ENCODE assay signal across 11 mouse cellular contexts in genomic region chr5:142944979-142945682, GRCm38 (mm10). TPM values are rescaled to one million over a fixed set of nuclear protein-coding genes. Genes with fewer than 3 reads are reported as not detected.
DNase-seq lines count a peak whose midpoint lies in the region; ATAC-seq lines count a peak whose summit lies in the region.
"Had no signal": no experiment of that assay in that cellular context is flagged by ENCODE, and none has a peak within 500 bp of the region (broad histone marks: within the 10 kb centered on the region; RNA-seq: fewer than 3 reads in every experiment).

No protein-coding gene starts in this region.

- 0 out of 2 replicates have a peak, but pooled peaks cover 4% of the 10 kb centered on the region for H3K9me3 ChIP-seq in limb, embryonic 13.5 days

- H3K36me3 ChIP-seq in limb, embryonic 13.5 days, result no peaks in the 10 kb centered on the region

- 49% methylated on average over 8 of the region's 8 CpGs for WGBS in limb, embryonic 13.5 days

- H3K27me3 ChIP-seq in limb, embryonic 13.5 days, result no peaks in the 10 kb centered on the region

- H3K27ac ChIP-seq in limb, embryonic 13.5 days, result peak overlapping the region; percentile 22; the same call in 1 of the 2 replicates

- intact Hi-C loops in gastrocnemius, postnatal 14 days (cut with DNase I; ENCODE audit: low total_unique reads), result no loop called here
- intact Hi-C loops in heart, postnatal 25 days (cut with DNase I), result loop anchor here (1.0 kb wide), 1 partner anchor 17 kb away; no protein-coding TSS in a partner anchor

- peak; percentile 47 for DNase-seq in gastrocnemius, postnatal 14 days
- DNase-seq in gastrocnemius, adult 18-20 months (ENCODE audit: low spot score), result no peak
- peak; percentile 42 for DNase-seq in embryo, embryonic 11 days
- DNase-seq in heart, postnatal 25 days (ENCODE audit: low spot score), result peak; percentile 58
- no peak for DNase-seq in retina, embryonic 14.5 days (ENCODE audit: low spot score)
- no peak for DNase-seq in ovary, postnatal 10 days (ENCODE audit: low spot score)
- no peak for DNase-seq in cerebellum, adult 18-20 months
- DNase-seq: adrenal gland, postnatal 10 days had no signal

- no peak overlapping the region for H3K4me3 ChIP-seq in limb, embryonic 13.5 days
- H3K4me3 ChIP-seq: erythroblast, embryonic 14.5 days; myocyte had no signal

- H3K4me2 ChIP-seq in limb, embryonic 13.5 days (replicated peaks), result no peak overlapping the region

- no peak overlapping the region for H3K9ac ChIP-seq in limb, embryonic 13.5 days

- ATAC-seq in limb, embryonic 13.5 days (ENCODE audit: low FRiP score, low read depth), result no peak

- H3K4me1 ChIP-seq in limb, embryonic 13.5 days, result no peaks in the 10 kb centered on the region

RNA-seq across cellular contexts. Expression of gene Fscn1, which starts 15.0 kb away (rescaled TPM):
- 10 to 100 TPM; 52.2 to 72.9 TPM for total RNA-seq in gastrocnemius, postnatal 14 days (2021)
- total RNA-seq in gastrocnemius, adult 18-20 months (2021), result 1 to 10 TPM; 3.7 to 8.5 TPM
- total RNA-seq in heart, postnatal 25 days (2021), result 10 to 100 TPM; 36.6 to 42.8 TPM
- polyA plus RNA-seq in limb, embryonic 13.5 days (2015; fragmentation: Nextera tagmentation; extraction: Ambion mirVana), result 421 and 428 TPM in 2 replicates

RNA-seq across cellular contexts. Expression of gene Actb, which starts 38.6 kb away (rescaled TPM):
- 1,000 to 10,000 TPM in 1 of 2 experiments, 100 to 1,000 TPM in 1; 856 to 1,248 TPM for total RNA-seq in gastrocnemius, postnatal 14 days (2021)
- 100 to 1,000 TPM; 452 to 583 TPM for total RNA-seq in gastrocnemius, adult 18-20 months (2021)
- total RNA-seq in heart, postnatal 25 days (2021), result 100 to 1,000 TPM; 898 to 947 TPM
- polyA plus RNA-seq in limb, embryonic 13.5 days (2015; fragmentation: Nextera tagmentation; extraction: Ambion mirVana), result 15,880 and 15,896 TPM in 2 replicates

RNA-seq across cellular contexts. Expression of gene Fbxl18, which starts 49.9 kb away (rescaled TPM):
- total RNA-seq in gastrocnemius, postnatal 14 days (2021), result 1 to 10 TPM; 5.8 to 7.1 TPM
- 1 to 10 TPM; 4.9 to 5.9 TPM for total RNA-seq in gastrocnemius, adult 18-20 months (2021)
- total RNA-seq in heart, postnatal 25 days (2021), result 1 to 10 TPM; 5.4 to 6.0 TPM
- 14.1 and 16.1 TPM in 2 replicates for polyA plus RNA-seq in limb, embryonic 13.5 days (2015; fragmentation: Nextera tagmentation; extraction: Ambion mirVana)

Comparison
In these comparisons a context has a peak if more than half of its experiments do, and no peak if none do; other contexts are left out.
1. DNase-seq: peak in gastrocnemius, postnatal 14 days (single experiment), embryo, embryonic 11 days (single experiment) and heart, postnatal 25 days (single experiment); none in gastrocnemius, adult 18-20 months (single experiment), retina, embryonic 14.5 days (single experiment), ovary, postnatal 10 days (single experiment) and cerebellum, adult 18-20 months (0 of 2).